Mouse (Mus musculus): ENCODE data around the gene Sergef.

DNA sequence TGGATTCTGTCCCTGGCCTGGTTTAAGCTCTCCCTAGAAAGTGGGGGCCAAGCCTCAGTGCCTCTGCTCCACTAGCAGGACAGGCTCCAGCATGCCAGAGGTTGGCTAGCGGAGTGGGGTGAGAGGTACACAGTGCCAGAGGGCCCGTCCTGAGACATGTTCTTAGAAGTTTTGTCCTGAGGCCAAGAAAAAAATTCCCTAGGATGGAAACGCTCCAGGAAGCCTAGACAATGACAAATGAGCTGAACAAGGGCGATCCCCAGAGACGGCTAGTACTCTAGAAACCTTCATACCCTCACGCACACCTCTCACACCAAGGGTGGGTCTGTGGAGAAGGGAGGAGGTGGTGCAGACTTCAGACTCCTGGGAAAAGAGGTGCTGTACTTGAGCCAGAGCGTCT, 85.6 kb downstream of the Sergef start:
- no peak for TF ChIP-seq POLR2A (IDR thresholded peaks at IDR 0.05; ENCODE audit: borderline replicate concordance, insufficient read depth, low read length)
- no peak for TF ChIP-seq CTCF (IDR thresholded peaks at IDR 0.05; ENCODE audit: borderline replicate concordance, insufficient read depth, low read depth, low read length)
